Mouse (Mus musculus) adrenal gland, postnatal 14 days (tissue): ENCODE data around the gene Poc1a. TPM values are rescaled to one million over a fixed set of nuclear protein-coding genes. Genes with fewer than 3 reads are reported as not detected.
A peak's percentile ranks its signal among the peaks of the same experiment; 100 is the strongest.

Experiments
- DNase-seq: peaks from one replicate; pipeline ENCODE4 v3.0.0; 2021; ENCODE audit warnings: mixed read lengths
- total RNA-seq: library from RNA; stranded (reverse); gene quantifications from 2 replicates; pipeline ENCODE4 v1.2.3, GENCODE M21; 2021

Gene Poc1a
- total RNA-seq, 1 experiment from 2014 or later = 8.3 TPM

DNA sequence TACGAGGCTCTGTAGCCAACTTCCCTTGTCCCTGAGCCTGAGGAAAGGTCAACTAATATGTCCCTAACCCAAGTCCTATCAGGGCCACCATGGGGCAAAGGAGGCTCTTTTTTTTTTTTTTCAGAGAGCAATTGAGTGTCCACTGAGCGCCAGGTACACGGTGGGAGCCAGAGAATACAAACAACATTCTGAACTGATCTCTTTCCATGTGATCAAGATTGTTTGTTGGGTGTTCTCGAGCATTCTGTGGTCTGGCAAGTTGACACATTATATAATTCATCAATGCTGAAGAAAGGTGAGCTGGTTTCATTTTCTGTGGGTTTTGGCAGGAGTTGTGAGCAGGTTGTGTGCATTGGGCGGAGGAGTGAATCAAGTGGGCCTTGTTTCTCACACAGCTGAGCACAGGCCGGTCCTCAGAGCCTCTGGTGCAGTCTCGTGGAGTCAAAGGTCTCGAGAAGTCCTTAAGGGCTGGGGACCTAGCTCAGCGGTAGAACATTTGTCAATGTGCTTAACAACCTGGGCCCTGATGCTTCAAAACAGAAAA, 17.4 kb upstream of the Poc1a start:
- DNase-seq = no peak

DNA sequence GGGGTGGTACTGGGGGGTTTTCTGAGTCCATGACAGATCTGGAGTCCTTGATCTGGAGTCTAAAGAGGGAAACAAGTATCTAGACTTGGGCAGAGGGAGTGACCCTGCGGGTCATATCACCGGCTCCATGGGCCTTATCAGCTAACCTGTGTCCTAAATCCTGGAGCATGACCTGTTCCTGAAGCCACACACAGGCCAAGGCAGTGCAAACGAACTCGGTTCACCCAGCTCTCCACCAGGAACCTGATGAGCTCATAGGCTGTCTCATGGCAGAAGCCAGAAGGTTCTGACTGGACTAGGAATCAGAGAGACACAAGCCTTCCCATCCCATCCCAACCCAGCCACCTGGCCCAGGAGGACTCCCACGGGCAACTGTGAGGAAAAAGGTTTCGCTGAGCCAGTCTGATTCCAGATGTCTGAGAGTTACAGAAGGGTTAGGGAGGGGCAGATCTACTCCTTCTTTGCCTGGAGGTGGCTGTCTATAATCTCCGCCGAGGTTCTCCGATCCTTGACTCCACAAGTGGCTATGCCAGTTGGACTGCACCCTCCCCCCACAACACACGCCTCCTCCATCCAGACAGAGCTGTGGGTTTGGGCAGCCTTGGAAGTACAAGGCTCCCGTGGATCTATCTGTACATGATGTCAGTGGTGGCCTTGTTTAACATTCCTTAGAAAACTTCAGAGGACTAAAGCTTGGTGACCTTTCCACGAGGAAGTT, 15.3 kb upstream of the Poc1a start:
- peak; percentile 87 for DNase-seq

DNA sequence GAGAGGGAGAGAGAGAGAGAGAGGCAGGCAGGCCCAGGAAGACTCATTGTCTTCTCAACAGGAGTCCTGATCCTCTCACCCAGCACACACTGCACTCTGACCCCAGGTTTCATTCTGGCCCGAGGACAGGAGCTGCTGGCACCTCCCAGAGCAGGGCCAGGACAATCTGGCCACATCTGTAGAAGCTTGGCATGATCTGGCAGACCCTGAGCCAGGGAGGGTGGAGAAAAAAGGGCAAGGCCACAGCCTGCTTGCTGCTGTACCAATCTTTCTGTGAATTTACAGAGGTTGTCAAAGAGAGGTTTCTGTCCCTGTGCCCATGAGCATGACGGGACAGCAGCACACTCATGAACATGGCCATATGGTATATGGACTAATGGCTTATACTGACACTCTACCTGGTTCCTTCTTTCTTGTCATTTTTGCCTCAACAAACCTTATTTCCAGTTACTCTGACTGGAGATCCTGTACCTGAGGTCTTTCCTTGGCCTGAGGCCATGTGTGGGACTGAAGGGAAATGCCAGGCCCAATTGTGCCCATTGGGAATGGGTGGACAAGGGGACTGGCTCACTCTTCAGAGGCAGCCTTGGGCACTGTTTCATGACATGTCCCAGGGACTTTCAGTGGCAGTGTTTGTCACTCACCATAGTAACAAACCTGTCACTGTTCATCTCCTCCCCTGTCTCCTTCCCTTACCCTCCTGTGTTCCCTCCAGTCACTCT, 13.8 kb upstream of the Poc1a start:
- DNase-seq = peak; percentile 90

DNA sequence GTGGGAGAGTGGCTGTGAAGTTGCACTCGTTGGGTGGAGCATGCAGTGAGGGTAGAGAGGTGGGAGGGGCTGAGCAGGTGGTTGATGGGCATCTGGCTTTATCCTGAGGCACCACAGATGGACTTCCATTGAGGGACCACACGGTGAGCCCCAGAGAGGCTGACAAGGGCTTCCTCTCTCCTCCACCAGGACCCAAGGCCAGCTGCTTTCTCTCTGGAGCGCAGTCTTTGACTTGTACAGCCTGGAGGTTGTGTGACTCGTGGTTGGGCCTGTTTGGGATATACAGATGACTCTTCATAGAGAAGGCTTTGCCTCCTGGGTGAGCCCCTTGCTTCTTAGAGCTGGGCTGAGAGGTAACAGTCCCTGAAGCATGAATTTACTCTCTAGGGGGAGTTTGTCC, 12.4 kb upstream of the Poc1a start:
- no peak for DNase-seq

DNA sequence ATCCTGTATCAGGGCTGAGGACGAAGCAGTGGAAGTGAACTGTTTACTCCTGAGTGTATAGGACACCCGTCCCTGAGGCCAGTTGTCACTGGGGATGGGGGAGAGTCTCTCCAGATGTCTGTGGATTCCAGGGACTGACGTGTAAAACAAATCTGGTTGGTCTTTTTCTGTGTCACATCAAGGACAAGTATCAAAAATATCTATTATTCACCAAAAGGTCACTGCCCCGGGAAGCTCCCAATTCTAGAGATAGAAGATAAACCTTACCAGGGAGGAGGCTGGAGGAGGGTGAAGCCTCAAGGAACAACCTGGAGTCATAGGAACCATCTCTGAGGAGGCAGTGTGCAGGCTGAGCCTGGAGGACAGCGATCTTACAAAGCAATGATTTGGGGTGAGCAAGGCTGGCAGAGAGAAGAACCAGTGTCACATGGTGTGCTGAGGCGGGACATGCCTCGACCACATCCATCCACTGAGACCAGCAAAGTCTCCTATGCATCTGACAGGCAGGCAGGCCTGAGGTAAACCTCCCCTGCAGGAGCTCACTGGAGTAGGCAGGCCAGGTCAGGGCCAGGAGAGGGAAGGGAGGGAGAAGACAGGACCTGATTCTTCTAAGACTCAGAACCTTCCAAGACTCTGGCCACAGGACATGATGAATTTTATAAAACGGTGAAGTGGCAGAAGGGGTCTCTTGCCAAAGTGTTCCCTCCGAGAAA, 11.6 kb upstream of the Poc1a start:
- DNase-seq = no peak

DNA sequence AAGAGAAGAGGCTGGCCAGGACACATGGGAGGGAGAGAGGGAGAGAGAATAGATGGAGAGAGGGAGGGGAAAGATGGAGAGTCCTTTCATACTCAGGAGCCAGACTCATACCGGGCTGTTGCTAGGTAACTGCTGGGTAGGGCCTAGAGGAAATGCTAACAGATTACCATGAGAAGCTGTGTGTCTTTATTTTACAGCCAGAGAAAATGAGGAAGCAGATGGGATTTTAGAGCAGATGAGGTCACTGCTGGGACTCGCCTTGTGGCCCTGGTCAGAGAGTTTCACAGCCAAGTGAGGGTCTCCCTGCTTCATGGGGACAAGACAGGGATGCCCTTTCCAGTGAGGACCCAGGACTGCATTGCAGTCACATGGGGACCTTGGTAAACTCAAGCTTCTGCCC, 11.0 kb upstream of the Poc1a start:
- DNase-seq = no peak

DNA sequence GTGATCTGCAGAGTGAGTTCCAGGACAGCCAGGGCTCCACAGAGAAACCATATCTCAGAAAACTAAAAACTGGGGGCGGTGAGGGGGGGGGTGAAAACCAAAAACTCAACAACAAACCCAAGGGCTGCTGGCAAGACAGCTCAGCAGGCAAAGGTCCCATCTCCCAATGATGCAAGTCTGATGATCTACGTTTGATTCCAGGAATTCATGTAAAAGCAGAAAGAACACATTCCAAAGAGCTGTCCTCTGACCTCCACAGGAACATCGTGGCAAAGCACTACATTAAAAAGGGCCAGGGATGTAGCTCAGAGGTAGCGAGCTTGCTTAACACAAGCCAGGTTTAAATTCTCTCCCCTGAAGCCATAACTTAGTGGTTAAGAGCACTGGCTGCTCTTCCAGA, 10.2 kb upstream of the Poc1a start:
- DNase-seq = no peak

DNA sequence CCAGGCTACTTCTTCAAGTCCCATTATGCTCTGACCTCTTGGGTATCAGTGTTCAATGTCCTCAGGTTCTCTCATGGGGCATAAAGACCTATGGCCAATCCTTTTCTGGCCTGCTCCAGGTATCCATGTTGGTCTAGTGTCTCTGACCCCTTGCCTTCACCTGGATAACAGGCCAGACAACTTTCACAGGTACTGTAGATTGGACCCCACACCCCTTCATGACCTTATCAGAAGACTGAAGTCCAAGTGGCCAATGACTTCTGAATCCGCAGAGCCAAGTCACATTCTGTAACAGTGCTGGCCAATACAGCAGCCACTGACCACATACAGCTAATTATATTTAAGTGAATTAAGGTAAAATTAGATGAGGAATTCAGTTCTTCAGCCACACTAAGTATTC, 8.6 kb upstream of the Poc1a start:
- DNase-seq = no peak

DNA sequence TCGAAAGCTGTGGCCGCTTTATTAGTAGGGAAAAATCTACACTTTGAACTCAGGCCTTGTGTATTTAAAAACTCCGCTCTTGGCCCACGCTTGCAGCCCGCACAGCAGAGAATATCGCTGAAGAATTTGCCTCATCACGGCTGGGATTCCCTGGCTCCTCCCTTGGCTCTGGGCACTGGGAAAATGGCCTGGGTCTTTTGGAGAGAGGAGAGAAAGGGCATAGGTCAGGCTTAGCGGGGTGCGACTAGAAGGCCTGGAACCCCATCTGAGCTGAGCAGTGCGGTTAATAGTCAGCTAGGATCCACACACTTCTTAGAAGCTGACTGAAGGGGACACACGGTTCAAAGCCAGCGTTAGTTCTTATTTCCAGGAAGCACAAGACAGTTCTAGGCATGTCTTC, 7.6 kb upstream of the Poc1a start:
- no peak for DNase-seq

DNA sequence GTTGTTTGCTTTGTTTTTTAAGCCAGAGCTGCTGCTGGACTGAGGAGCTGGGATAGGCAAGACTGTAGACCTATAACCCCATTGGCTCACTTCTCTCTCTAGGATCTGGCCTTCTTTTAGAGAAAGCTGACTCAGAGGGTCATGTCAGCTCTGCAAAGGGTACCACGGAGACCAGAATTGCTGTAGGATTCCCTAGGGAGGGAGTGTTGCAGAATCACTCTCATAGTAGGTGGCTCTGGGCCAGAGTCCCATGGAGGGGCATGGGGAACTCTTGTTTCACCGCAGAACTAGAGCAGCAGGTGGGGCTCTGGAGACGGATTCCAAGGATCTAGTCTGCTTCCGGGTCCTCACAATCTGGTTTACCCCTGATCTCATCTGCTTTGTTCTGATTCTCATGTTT, 7.1 kb upstream of the Poc1a start:
- DNase-seq = peak; percentile 65

DNA sequence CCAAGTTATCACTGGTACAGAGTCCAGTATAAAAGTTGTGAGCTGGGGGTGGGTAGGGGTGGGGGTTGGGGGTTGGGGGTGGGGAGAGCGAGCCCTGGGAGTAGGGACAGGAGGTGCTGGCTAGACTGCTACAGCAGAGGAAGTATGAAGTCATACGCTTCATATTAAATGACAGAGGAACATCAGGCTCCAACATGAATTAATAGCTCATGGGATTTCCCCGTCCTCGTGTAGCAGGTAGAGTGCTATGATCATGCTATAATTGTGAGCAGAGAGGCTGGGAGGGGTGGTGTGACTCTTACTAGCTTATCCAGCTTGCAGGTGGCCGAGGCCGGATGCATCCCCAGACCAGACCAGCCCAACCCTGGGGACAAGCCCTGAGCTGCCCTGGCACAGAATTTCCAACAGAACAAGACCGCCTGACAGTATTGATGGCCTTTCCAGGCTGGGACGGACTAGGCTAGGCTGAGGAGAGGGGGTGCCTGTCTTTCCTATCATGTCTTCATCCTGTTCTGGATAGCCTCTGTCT, 6.1 kb upstream of the Poc1a start:
- DNase-seq = no peak

DNA sequence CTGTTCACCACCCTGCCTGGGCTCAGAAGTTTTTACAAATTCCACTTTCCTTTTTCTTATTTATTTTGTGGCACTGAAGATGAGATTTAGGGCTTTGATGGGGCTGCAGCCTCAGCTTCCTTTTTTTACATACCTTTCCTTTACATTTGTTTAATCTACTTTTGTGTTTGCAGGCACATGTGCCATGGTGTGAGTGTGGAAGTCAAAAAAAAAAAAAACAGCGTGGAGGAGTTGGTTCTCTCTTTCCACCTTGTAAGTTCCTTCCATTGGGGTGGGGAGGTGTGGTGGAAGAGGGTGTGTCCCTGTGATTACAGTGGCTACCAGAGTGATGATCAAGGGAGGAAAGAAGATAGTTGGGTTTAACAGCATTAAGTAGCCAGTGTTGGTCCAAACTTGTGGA, 5.1 kb upstream of the Poc1a start:
- DNase-seq = no peak

DNA sequence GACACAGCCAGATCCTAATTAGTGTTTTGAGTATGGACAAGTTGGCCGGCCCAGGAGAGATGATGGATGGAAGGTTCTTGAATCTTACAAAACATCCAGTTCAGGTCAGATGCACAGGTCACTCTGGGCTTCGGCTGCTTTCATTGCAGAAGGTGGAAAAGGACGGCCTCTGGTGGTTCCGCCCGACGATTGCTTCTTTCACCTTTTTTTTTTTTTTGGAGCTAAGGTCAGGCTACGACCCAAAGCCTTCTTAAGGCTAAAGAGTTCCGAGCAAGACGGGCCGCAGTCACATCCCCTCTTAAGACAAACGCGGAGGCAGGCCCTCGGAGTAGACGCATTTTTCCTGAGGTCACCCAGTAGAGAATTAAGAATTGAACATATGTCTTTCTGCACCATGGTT, 475 bp upstream of the Poc1a start:
- peak; percentile 85 for DNase-seq

DNA sequence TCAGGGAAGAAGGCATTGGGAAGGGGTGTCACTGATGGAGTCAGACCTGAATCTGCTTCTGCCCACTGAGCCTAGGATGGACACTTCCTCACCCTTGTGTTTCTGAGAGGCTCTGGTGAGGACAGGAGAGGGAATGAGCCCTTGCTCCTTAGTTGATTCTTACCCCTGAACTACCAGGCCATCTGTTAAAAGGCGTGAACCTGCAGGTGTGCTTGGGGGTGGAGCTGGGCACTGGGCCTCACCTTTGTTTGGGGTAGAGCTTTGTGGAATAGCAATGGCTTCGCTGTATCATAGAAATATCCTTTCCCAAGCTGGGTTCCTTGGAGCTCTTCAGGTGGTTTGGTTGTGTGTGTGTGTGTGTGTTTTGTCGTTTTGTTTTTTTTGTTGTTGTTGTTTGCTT, 1.2 kb downstream of the Poc1a start:
- no peak for DNase-seq

DNA sequence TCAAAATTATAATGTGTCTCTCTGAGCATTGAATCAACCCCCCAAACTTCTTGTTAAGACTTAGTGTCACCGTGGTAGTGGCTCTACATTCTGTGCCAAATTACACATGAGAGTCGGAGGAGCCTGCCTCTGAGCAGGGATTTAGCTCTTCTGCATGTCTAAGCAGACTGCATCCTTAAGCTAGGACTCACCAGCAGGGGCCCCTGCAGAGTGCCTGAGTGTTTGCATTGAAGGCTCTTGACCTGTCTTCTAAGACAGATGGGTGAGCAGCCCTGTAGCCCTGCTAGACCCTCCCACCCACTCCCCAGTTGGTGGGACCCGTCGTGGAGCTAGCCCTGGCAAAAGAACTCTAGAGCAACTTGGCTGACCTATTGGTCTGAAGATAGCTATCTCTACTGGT, 6.3 kb downstream of the Poc1a start:
- DNase-seq = no peak

DNA sequence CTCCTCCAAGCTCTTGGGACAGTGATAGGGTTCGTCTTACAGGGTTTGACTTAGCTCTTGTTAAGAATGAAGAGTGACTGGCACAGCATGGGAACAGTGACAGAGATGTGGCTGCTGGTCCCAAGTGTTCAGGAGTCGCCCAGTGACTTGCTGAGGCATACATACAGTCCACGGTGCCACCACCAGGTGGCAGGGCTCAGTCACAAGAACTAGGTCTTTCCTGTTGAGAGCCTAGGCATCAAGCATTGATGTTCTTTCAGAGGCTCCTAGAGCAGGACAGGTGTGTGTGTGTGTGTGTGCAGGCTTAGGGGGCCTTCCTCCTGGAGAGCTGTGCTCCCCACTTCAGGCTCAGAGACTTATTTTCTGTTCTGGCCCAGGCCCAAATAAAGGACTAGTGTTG, 8.0 kb downstream of the Poc1a start:
- DNase-seq = peak; percentile 85

DNA sequence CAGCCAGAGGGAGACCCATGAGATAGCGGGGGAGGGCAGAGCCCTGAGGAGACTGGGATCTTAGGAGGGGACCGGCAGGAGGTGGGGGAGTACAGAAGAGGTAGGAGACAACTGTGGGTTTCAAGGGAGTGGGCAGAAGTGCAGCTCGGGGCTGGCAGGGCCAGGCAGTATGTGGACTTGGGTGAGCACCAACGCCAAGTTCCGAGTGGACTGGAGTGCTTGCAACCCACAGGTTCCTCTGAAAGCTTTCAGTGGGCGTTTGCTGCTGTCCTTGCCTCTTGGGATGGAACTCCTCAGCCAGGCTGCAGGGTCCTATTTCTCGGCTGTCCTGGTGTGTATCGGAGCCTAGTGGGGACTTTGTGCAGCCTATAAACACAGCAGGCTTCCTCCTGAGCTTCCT, 9.0 kb downstream of the Poc1a start:
- DNase-seq = no peak

DNA sequence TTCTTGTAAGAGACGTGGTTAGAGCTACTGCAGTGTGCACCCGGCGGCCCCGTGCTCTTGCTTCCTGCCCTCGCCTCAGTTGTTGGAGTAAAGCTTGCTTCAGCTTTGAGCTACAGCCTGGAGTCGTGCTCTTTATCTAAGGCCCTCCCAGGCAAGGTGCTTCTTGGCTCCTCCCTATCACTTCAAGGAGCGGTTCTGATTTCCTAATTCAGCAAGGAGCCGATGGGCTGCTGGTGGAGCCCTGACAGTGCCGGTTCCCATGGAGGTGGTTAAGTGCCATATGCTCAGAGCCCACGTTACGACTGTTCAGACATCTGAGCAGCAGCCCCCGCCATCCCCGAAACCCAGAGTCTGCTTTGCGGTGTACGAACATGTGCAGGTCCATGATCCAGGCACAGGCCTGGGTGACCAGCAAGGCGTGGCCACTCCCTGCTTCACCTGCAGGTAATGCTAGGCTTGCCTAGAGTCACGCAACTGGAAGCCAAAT, 9.8 kb downstream of the Poc1a start:
- no peak for DNase-seq

DNA sequence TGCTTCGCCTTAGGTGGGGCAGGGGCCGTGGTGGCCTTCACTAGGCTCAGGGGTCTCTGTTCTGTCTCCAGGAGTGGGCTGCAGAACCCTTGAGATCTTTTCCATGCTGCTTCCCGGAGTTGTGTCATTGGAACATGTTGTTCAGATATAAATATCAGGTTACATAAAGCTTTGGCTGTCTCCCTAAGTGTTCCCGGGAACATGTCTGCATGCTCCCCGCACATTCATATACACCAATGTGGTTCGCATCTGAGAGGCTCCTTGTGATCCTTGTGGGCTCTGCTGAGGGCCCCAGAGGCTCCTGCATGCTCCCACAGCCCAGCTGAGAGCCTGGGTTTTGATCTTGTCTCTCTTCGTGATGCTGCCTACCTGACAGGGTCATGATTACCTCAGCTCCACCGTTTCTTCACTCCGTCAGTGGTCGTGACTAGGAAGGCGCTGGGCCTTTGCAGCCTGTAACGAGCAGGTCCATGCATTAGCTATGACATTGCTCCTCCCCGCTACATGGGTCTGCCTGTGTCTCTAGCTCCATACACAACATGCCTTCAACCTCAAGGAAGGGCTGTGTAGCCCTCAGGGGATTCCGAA, 12.8 kb downstream of the Poc1a start:
- DNase-seq = no peak

DNA sequence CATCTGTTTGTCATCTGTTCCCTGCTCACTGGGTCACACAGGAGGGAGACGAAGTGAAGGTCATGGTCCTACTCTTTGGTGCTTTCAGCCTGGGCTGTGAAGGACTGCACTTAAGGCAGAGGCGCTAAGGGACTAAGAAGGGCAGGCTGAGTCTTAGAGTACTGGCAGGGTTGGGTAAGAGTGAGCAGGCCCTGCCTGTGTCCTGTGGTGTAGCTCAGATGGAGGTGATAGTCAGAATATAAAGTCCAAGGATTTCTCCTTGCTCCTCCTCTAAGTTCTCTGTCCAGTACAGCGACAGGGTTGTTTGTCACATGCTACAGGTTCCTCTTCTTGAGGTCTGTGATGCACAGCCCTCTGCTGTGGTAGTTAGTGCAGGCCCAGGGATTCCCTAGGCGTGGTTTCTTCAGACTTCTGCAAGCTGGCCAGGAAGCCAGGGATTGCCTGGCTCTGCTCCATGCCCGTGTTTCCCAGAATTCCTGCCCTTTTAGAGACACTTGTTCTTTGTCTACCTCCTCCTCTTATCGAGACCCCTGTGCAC, 15.8 kb downstream of the Poc1a start:
- DNase-seq = no peak

DNA sequence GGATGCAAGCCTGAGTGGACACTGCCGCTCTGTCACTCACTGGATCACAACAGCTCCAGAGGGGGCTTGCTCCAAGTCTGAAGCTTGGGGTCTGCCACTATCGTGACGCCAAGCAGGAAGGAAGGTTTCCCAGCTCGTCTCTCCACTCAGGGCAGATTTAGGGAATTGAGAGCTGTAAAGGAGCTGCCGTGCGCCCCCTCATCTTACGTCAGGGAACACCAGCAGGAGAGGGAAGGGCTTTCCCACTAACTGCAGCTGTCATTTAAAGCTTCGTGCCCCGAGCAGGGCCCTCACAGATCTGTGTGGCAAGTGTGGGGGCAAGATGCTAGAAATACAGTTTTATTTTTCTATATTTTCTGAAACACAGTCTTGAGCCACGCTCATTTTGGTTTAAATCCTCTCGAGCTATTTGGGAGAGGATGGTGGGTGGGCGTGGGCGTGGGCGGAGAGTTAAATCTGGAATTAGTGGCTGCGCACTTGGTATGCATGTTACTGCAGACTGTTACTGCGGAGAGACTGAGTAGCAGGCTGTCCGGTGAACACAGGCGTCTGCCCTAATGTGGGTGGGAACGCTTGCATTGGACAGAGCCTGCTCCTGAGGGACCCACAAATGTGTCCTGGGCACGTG, 19.4 kb downstream of the Poc1a start:
- DNase-seq = no peak

DNA sequence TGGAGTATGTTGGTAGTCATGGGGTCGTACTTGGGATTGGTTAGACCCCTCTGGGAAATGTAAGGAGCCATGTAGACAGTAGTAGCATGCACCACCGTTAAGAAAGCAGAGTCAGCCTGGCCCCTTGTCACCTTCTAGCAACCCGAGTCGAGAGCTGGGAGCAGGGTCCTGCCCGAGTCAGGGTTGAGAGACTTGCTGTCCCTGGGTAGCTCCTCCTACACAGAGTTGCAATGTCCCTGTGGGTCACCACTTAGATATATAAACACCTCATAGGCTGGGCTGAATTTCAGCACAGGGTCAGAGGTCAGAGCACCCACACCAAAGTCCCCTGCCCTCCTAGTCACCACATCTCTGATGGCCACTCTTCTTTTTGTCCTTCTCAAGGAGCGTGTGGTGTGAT, 20.1 kb downstream of the Poc1a start:
- DNase-seq = no peak
